Mouse (Mus musculus) heart, adult 9 months (tissue): ENCODE measurements around the gene Abcb9.
A peak's percentile ranks its signal among the peaks of the same experiment; 100 is the strongest.

ENCODE experiments used
- DNase-seq, 2 experiments: peaks; one replicate each; pipeline ENCODE4 v3.0.0; 2022; ENCODE audit warnings: low spot score in 2 of 2

Gene Abcb9

GRCm38 (mm10) chr5:124095596-124096232 lies at the start of gene Abcb9:
Gene Abcb9 (minus strand): TSS chr5:124095798.
- peak; percentile 94 to 98 for DNase-seq

- DNase-seq, result no peak
These were observed 42.5 kb upstream of the Abcb9 start for GRCm38 (mm10) chr5:124138066-124138465.

DNA sequence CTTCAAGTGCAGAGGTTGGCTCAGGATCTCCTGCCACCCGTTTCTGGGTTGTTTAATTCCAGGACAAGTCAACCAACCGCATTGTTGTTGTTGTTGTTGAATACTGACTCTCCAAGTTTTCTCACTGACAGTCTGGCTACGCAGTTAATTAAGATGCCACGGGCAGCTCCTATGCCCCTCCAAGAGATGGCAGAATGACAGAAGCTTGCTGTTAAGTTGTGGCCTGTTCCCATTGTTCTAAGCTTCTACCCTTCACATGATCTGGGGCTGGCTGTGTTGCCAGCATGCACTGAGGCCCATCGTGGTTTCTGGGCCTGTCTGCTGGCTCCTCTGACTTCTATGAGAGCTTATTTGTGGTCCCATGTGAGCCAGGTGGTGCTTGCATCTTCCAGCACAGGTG lies 38.7 kb upstream of the Abcb9 start:
- DNase-seq, result no peak

- DNase-seq, result no peak
These were observed 29.5 kb upstream of the Abcb9 start for GRCm38 (mm10) chr5:124125093-124125492.

- DNase-seq, result no peak
These were observed 26.8 kb upstream of the Abcb9 start for GRCm38 (mm10) chr5:124122357-124122756.

- no peak for DNase-seq
These were observed 23.6 kb upstream of the Abcb9 start for GRCm38 (mm10) chr5:124119204-124119603.

DNA sequence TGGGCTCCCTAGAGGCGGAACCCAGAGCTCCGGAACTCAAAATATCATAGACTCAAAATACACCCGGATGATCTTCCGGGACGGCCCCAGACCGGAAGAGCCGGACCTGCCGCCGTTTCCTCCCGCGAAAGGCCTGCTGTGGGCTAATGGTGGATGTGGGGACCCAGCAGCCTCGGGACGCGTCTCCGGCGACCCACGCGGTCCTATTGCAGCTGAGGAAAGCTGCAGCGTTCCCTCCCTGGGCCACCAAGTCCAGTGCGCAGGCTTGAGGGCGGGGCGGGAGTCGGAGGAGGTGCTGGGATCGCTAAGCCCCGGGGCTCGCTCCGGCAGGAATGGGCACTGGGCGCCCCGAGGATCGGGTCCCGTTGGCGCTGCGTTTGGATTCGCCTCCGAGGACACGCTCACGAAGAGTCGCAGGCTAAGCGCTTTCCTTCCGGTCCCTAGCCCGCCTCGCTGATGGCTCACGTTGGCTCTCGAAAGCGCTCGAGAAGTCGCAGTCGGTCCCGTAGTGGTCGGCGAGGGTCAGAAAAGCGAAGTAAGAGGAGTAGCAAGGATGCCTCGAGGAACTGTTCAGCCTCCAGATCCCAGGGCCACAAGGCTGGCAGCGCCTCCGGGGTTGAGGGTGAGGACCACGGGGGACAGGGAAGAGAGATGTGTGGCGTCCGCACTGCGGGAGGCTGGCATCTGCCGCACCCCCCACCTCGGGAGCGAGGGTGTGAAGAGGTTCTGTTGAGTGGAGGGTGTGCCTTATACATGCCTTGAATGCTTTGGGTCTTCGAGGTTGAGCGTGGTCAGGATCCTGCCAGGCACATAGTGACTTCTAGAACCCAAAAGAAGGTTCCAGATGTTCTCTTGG lies 20.6 kb upstream of the Abcb9 start, which contains the start of gene Arl6ip4:
Arl6ip4 (plus strand) TSS at position 100 of the 856 bp plus-strand sequence.
- DNase-seq, result peak; percentile 61 to 65

DNA sequence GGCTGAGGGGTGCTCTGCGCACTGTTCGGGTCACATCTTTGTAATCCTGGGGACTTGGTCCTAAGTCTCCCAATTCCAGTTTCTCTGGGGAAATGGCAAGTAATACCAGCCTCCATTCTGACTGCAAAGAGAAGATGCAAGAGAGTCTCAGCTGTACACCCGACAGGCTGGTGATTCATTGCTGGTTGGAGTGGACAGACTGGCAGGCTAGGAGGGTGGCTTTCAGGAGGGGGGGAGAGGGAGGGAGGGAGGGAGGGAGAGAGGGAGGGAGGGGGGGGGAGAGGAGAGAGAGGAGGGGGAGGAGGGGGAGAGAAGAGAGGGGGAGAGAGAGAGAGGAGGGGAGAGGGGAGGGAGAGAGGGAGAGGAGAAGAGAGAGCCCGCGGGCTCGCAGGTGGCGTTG lies 19.9 kb upstream of the Abcb9 start:
- DNase-seq, result no peak

- DNase-seq, result no peak
These were observed 18.9 kb upstream of the Abcb9 start for GRCm38 (mm10) chr5:124114276-124115025.

GRCm38 (mm10) chr5:124113030-124113429 lies 17.4 kb upstream of the Abcb9 start:
- DNase-seq, result no peak

DNA sequence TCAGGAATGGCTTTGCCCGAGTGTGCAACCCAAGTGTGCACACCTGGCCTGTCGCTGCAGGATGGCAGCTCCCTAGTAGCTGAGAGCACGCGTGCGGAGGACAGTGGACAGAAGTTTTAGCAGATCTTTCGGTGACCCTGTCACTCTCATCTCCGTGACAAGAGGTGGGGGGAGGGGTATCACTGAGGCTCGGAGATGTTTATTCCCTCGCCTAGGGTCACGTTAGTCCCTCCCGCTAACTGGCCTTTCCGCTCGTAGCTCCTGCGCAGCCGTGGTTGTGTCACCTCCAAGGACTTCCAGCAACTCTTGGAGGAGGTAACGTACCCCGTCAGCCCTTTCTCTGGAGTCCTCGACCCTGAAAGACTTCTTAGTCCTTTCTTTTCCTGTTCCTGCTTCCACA lies 16.9 kb upstream of the Abcb9 start:
- DNase-seq, result no peak

DNA sequence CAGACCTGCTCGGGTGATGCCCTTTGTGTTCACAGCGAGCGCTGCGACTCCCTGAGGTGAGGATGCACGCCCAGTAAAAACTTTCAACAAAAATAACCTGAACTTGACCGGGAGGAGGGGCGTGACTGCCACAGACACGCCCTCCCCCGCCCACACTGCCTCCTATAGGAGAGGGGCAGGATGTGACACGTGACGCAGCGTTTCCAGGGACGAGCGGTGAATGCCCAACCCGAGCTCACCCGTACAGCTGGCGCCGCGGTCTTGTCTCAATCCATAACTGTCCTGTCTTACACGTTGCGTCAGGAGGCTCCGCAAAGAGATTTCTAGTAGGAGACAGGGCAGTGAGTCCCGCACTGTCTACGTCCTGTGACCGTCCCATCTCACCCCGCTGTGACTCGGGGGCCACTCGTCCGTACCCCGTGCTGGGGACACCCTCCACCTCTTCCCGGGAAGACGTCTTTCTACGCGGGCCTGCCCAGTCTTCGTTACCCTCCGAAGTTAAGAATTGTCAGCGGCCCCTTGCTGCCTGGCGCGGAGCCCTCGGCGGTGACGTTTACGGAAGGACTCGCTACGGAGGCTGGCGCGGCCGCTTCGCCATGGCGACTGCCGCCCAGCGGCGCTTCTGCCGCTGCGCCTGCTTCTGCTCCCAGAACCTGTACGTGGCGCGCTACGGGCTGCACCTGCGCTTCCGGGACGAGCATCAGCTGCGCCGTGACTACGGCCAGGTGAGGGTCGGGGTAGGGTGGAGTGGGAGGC lies 16.3 kb upstream of the Abcb9 start, which contains the start of gene Ogfod2:
Ogfod2 (plus strand) TSS at position 556 of the 756 bp plus-strand sequence.
- peak; percentile 88 to 94 for DNase-seq

- no peak for DNase-seq
These were observed 15.6 kb upstream of the Abcb9 start for GRCm38 (mm10) chr5:124111077-124111741.

- DNase-seq, result no peak
These were observed 8.0 kb upstream of the Abcb9 start for GRCm38 (mm10) chr5:124103552-124103951.

GRCm38 (mm10) chr5:124103020-124103419 lies 7.4 kb upstream of the Abcb9 start:
- no peak for DNase-seq

DNA sequence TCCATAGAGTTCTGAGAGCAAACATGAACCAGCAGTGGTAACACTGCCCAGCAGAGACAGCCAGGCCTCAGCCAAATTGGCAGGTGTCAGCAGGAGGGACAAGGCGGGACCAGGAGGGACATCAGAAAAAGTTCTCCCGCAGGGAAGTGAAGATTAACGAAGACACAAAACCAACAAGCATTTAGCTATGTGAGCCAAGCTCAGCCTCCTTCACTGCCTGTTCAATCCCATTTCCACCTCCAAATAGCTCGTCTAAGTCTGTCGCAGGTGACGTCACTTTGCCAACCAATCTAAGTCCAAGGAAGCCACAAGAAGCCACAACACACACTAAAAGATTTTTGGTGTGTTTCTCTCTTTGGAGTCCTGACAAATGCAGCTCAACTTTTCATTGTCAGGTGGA lies 6.7 kb upstream of the Abcb9 start:
- no peak for DNase-seq

DNA sequence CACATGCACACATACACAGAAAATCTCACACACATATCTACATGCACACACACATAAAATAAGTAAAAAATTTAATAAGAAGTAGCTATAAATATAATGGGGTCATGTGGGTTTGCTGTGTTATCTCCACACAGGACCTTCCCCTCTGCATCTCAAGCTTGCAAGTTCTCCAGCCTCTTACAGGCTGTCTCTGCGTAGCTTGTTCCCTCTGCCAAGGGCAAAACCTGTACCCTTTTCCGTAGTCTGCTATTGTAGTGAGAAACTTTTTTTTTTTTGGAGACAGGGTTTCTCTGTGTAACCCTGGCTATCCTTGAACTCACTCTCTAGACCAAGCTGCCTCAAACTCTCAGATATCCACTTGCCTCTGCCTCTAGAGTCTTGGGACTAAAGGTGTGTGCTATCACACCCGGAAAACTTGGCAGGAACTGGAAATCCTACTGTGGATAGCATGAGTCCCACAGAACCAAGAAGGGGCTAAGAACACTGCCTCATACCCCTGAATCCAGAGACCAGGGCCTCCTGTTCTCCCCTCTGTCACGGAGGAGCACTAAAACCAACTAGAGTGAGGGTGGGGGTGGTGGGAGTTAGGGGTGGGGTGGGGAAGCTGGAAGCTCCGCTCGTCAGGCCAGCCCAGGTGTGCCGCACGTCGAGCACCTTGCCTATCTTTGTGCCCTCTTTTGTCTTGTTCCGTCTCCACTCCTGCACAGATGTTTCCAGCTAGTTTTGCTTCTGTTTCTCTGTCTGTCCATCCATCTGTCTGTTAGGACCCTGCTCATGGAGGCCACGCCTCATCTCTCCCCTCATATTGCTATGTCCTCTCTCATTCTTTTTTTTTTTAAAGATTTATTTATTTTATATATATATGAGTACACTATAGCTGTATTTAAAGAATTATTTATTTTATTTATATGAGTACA lies 4.8 kb upstream of the Abcb9 start:
- DNase-seq, result no peak

DNA sequence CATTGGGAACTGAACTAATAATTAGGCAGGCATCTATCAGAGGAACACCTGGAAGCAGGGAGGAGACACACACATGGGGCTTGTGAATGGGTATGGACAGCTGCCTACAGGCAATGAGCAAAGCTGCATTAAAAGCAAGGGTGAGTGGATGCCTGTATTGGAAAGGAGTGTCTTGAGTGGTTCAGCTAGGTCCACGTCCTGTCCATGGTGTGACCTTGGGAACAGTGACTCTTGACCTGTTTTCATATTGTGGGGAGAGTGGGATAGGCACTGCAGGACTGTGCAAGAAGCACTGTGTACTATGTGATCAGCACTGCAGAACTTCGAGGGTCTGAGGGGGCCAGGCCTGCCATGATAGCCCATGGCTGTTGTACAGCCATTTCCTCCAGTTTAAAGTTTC lies 3.3 kb upstream of the Abcb9 start:
- DNase-seq, result no peak

GRCm38 (mm10) chr5:124095077-124095581 lies 469 bp downstream of the Abcb9 start:
- DNase-seq, result no peak
